Mouse (Mus musculus) forebrain, postnatal 0 days (tissue): Measurements from ENCODE around the gene Dmkn. TPM values are rescaled to one million over a fixed set of nuclear protein-coding genes. Genes with fewer than 3 reads are reported as not detected.

Experiments
- ATAC-seq: fragments of 200-750 bp; cut with Nextera tagmentation; 2 replicates; pipeline ENCODE4 v1.8.0; 2017; ENCODE audit warnings: mild to moderate bottlenecking, moderate library complexity
- DNase-seq: peaks from one replicate; pipeline ENCODE4 v3.0.0-alpha.2; 2015
- H3K27ac ChIP-seq: fragments of 300-500 bp; sonication (generic); 2 replicates; pipeline ENCODE4 v1.5.1; 2014; ENCODE audit warnings: low read depth, mild to moderate bottlenecking, antibody characterized with exemption, low read length, moderate library complexity, mixed read lengths
- H3K27me3 ChIP-seq: fragments of 300-500 bp; sonication (generic); 2 replicates; pipeline ENCODE4 v1.6.1; 2014; ENCODE audit warnings: mild to moderate bottlenecking, low read length, mixed read lengths; ENCODE audit not compliant: insufficient read depth
- H3K36me3 ChIP-seq: fragments of 300-500 bp; sonication (generic); 2 replicates; pipeline ENCODE4 v1.6.1; 2014; ENCODE audit warnings: mild to moderate bottlenecking, moderate library complexity; ENCODE audit not compliant: insufficient read depth
- H3K4me1 ChIP-seq: fragments of 300-500 bp; sonication (generic); 2 replicates; pipeline ENCODE4 v1.6.1; 2014; ENCODE audit warnings: antibody characterized with exemption; ENCODE audit not compliant: insufficient read depth
- H3K4me2 ChIP-seq: fragments of 300-500 bp; sonication (generic); 2 replicates; pipeline ENCODE4 v1.6.1; 2014; ENCODE audit warnings: low read depth, mild to moderate bottlenecking, moderate library complexity
- H3K4me3 ChIP-seq: fragments of 300-500 bp; sonication (generic); 2 replicates; pipeline ENCODE4 v1.5.1; 2014; ENCODE audit warnings: low read depth, low read length, mixed read lengths
- H3K9ac ChIP-seq: fragments of 300-500 bp; sonication (generic); 2 replicates; pipeline ENCODE4 v1.6.1; 2014; ENCODE audit warnings: mild to moderate bottlenecking
- H3K9me3 ChIP-seq: fragments of 300-500 bp; sonication (generic); 2 replicates; pipeline ENCODE4 v1.6.1; 2016; ENCODE audit warnings: low read length
- CTCF ChIP-seq: sonication (generic); IDR thresholded peaks from 2 replicates; pipeline ENCODE4 v1.5.1; 2016; ENCODE audit warnings: antibody characterized with exemption, control low read depth, low read depth
- WGBS: fragments of 180-500 bp; shearing (Covaris S2); extraction: QIAGEN DNeasy Blood & Tissue Kit; methylation state at CpG from one replicate; pipeline ENCODE4 v1.1.7; 2014; 5-methylcytosine and 5-hydroxymethylcytosine counted together
- polyA plus RNA-seq: library from polyadenylated mRNA; unstranded; fragments of >200 nt; fragmentation: Nextera tagmentation; extraction: Ambion mirVana; gene quantifications from 2 replicates; pipeline ENCODE4 v1.2.1, GENCODE M21; 2015
- total RNA-seq: library from RNA; depleted of rRNA; stranded (reverse); fragments of >200 nt; gene quantifications from 2 replicates; pipeline ENCODE4 v1.2.3, GENCODE M21; 2014

Dmkn gene
- total and polyA plus RNA-seq, 2 experiments from 2014 or later: 5.2 to 7.2 TPM

- no peak for TF ChIP-seq CTCF
- no peaks in the 10 kb centered on the region for H3K4me1 ChIP-seq
- no peak overlapping the region for H3K4me2 ChIP-seq
- DNase-seq (no peak), ATAC-seq (no peak)
- no peak overlapping the region for H3K9ac ChIP-seq
- peaks cover under 1% of the 10 kb centered on the region; the same call in 1 of the 2 replicates for H3K36me3 ChIP-seq
- no peak overlapping the region for H3K4me3 ChIP-seq
- 79% methylated on average over 4 of the region's 4 CpGs for WGBS
- no peaks in the 10 kb centered on the region for H3K9me3 ChIP-seq
- H3K27me3 ChIP-seq: no peaks in the 10 kb centered on the region; the same call in none of the 2 replicates
- H3K27ac ChIP-seq: no peak overlapping the region
Measured at GRCm38 (mm10) chr7:30761769-30762352, 1.7 kb upstream of the Dmkn start.

DNA sequence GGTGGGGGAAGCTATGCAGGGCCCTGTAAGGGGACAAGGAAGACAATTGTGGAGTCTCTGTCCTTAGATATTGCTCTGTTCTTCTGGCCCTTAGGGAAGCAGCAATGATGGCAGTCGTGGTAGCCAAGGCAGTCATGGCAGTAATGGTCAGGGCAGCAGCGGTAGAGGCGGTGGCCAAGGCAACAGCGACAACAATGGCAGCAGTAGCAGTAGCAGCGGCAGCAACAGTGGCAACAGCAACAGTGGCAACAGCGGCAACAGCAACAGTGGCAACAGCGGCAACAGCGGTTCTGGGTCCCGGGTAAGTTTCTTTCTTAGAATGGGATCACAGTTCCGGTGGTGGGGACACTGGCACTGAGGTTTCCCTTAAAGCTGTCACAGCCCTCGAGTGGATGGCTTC is 1.6 kb downstream of the Dmkn start:
- no peak overlapping the region for H3K27ac ChIP-seq
- H3K36me3 ChIP-seq: no peaks in the 10 kb centered on the region
- no peaks in the 10 kb centered on the region; the same call in none of the 2 replicates for H3K27me3 ChIP-seq
- H3K4me3 ChIP-seq: no peak overlapping the region
- DNase-seq (no peak), ATAC-seq (peak; percentile 60; the same call in 1 of the 2 replicates)
- WGBS: 43% methylated on average over 11 of the region's 11 CpGs
- TF ChIP-seq CTCF: no peak
- H3K4me1 ChIP-seq: no peaks in the 10 kb centered on the region
- H3K9me3 ChIP-seq: no peaks in the 10 kb centered on the region
- H3K4me2 ChIP-seq: no peak overlapping the region
- H3K9ac ChIP-seq: no peak overlapping the region

DNA sequence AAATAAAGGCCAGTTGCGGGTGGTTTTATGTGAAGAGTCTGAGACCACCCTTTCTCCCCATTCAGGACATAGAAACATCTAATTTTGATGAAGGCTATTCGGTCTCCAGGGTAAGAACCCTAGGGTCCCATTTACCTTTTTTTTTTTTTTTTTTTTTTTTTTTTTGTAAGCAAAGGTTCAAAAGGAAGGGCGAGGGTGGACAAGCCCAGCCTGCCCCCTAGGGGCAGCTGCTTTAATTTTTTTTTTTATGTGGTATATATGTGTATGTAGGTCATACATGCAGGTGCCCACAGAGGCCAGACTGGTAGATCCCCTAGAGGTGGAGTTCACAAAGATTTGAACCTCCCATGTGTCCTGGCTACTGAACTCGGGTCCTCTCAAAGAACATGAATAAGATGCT is 2.9 kb downstream of the Dmkn start:
- H3K9ac ChIP-seq: no peak overlapping the region
- no peaks in the 10 kb centered on the region for H3K9me3 ChIP-seq
- no peaks in the 10 kb centered on the region; the same call in none of the 2 replicates for H3K27me3 ChIP-seq
- WGBS: 91% methylated on average over 4 of the region's 4 CpGs
- no peak for TF ChIP-seq CTCF
- no peaks in the 10 kb centered on the region for H3K4me1 ChIP-seq
- H3K27ac ChIP-seq: no peak overlapping the region
- H3K4me2 ChIP-seq: no peak overlapping the region
- H3K36me3 ChIP-seq: no peaks in the 10 kb centered on the region
- DNase-seq (no peak), ATAC-seq (no peak)
- no peak overlapping the region for H3K4me3 ChIP-seq

DNA sequence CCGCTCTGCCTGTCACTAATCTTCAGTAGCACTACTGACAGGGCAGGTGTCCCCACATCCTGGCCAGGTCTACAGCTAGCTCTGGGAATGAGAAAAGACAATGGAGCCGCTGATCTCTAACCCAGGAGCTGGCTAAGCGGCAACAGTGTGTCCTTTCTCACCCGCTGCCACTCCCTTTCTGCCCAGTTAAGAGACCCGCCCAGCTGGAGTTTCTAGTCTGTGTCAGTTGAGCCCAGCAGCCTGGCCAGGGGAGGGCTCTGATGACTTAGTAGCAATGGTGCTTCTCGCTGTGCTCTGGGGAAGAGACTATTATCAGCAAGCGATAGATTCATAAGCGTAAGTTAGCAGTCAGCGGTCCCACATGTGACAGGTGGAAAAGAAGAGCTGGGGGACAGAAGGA is 5.7 kb downstream of the Dmkn start:
- no peaks in the 10 kb centered on the region for H3K4me1 ChIP-seq
- H3K9ac ChIP-seq: no peak overlapping the region
- no peak for ATAC-seq
- no peak for TF ChIP-seq CTCF
- H3K4me2 ChIP-seq: no peak overlapping the region
- H3K4me3 ChIP-seq: no peak overlapping the region
- no peak overlapping the region for H3K27ac ChIP-seq
- H3K9me3 ChIP-seq: no peaks in the 10 kb centered on the region
- DNase-seq: no peak
- H3K27me3 ChIP-seq: no peaks in the 10 kb centered on the region; the same call in none of the 2 replicates
- no peaks in the 10 kb centered on the region for H3K36me3 ChIP-seq
- 30% methylated on average over 9 of the region's 9 CpGs for WGBS

- ATAC-seq (no peak), DNase-seq (no peak)
- H3K4me3 ChIP-seq: no peak overlapping the region
- 92% methylated on average over 9 of the region's 9 CpGs for WGBS
- H3K36me3 ChIP-seq: no peaks in the 10 kb centered on the region
- H3K9ac ChIP-seq: no peak overlapping the region
- no peak overlapping the region for H3K4me2 ChIP-seq
- no peaks in the 10 kb centered on the region for H3K9me3 ChIP-seq
- TF ChIP-seq CTCF: no peak
- no peaks in the 10 kb centered on the region for H3K4me1 ChIP-seq
- H3K27ac ChIP-seq: no peak overlapping the region
- H3K27me3 ChIP-seq: no peaks in the 10 kb centered on the region
Measured at GRCm38 (mm10) chr7:30776104-30776503, 12.5 kb downstream of the Dmkn start.

DNA sequence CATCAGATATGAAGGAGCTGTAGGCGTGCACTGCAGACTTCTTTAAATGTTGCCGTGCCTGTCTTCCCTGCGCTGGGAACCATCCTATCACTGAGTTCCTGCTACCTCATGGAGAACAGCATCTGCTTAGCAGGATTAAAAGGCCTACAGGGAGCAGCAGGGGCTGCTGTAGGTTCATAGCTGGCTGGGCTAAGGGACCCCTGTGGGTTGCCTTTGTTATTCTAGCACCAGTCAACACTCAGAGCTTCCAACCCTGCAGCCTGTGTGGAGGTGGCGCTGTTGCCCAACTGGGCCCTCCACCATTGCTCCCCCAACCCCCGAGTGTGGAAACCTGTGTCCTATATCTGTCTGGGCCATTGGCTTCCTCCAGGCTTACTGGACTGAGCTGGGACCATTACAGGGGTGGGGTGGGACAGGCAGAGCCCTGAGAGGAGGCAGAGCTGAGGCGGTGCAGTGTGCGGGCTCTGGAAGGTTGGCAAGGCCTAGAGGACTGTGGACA is 13.6 kb downstream of the Dmkn start:
- H3K9ac ChIP-seq: no peak overlapping the region
- no peaks in the 10 kb centered on the region for H3K36me3 ChIP-seq
- H3K4me3 ChIP-seq: no peak overlapping the region
- no peak overlapping the region for H3K27ac ChIP-seq
- ATAC-seq (no peak), DNase-seq (no peak)
- WGBS: 46% methylated on average over 7 of the region's 7 CpGs
- no peaks in the 10 kb centered on the region for H3K9me3 ChIP-seq
- TF ChIP-seq CTCF: no peak
- H3K4me2 ChIP-seq: no peak overlapping the region
- no peaks in the 10 kb centered on the region for H3K4me1 ChIP-seq
- H3K27me3 ChIP-seq: no peaks in the 10 kb centered on the region

DNA sequence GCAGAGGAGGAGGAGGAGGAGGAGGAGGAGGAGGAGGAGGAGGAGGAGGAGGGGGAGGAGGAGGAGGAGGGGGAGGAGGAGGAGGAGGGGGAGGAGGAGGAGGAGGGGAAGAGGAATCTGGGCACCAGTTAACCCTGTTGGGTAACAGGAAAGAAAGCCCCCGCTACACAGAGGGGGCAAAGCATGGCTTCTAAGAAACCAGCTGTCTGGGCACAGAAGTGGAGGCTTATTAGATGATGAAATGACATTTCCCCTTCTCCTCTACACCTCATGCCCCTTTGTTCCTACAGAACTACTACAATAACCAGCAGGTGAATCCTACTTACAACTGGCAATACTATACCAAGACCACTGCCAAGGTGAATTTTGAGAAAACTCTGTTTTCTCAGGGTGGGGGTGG is 14.4 kb downstream of the Dmkn start:
- Histone ChIP-seq H3K9ac (no peak overlapping the region), H3K4me2 (no peak overlapping the region), H3K4me3 (no peak overlapping the region), H3K9me3 (no peaks in the 10 kb centered on the region), H3K4me1 (no peaks in the 10 kb centered on the region), H3K36me3 (no peaks in the 10 kb centered on the region), H3K27me3 (no peaks in the 10 kb centered on the region), H3K27ac (no peak overlapping the region)
- WGBS: 81% methylated on average over 1 of the region's 1 CpGs
- no peak for TF ChIP-seq CTCF
- no peak for DNase-seq
- ATAC-seq: no peak
